Mouse (Mus musculus) hindbrain, embryonic 15.5 days (tissue): ENCODE measurements around the gene Iffo2. TPM values are rescaled to one million over a fixed set of nuclear protein-coding genes. Genes with fewer than 3 reads are reported as not detected.
"Not testable (repeated sequence)": the region's sequence is repeated elsewhere in the genome, so short reads cannot be mapped to it uniquely, and the experiment has no call there.

Experiments
- ATAC-seq: fragments of 200-750 bp; cut with Nextera tagmentation; 2 replicates; pipeline ENCODE4 v1.8.0; 2017; ENCODE audit warnings: low read depth, moderate number of reproducible peaks, moderate TSS enrichment; ENCODE audit not compliant: low FRiP score
- H3K27ac ChIP-seq: fragments of 300-500 bp; sonication (generic); replicated peaks from 2 replicates; pipeline ENCODE4 v1.5.1; 2015; ENCODE audit warnings: mild to moderate bottlenecking, inconsistent platforms
- H3K27me3 ChIP-seq: fragments of 300-500 bp; sonication (generic); 2 replicates; pipeline ENCODE4 v1.6.1; 2015; ENCODE audit warnings: control low read depth, inconsistent platforms
- H3K36me3 ChIP-seq: fragments of 300-500 bp; sonication (generic); 2 replicates; pipeline ENCODE4 v1.6.1; 2015; ENCODE audit warnings: control low read depth, inconsistent platforms
- H3K4me1 ChIP-seq: fragments of 300-500 bp; sonication (generic); replicated peaks from 2 replicates; pipeline ENCODE4 v1.6.1; 2015; ENCODE audit warnings: control low read depth, inconsistent platforms
- H3K4me2 ChIP-seq: fragments of 300-500 bp; sonication (generic); 2 replicates; pipeline ENCODE4 v1.6.1; 2015; ENCODE audit warnings: moderate library complexity, mild to moderate bottlenecking, inconsistent platforms
- H3K4me3 ChIP-seq: fragments of 300-500 bp; sonication (generic); 2 replicates; pipeline ENCODE4 v1.5.1; 2015; ENCODE audit warnings: mild to moderate bottlenecking, inconsistent platforms
- H3K9ac ChIP-seq: fragments of 300-500 bp; sonication (generic); 2 replicates; pipeline ENCODE4 v1.6.1; 2015; ENCODE audit warnings: inconsistent platforms
- H3K9me3 ChIP-seq: fragments of 300-500 bp; sonication (generic); 2 replicates; pipeline ENCODE4 v1.6.1; 2016; ENCODE audit warnings: control low read depth, inconsistent platforms
- WGBS: fragments of 180-500 bp; shearing (Covaris S2); methylation state at CpG from one replicate; pipeline ENCODE4 v1.1.7; 2015; 5-methylcytosine and 5-hydroxymethylcytosine counted together
- polyA plus RNA-seq: library from polyadenylated mRNA; unstranded; fragments of >200 nt; fragmentation: Nextera tagmentation; extraction: Ambion mirVana; gene quantifications from 2 replicates; pipeline ENCODE4 v1.2.1, GENCODE M21; 2015

Iffo2 gene
- polyA plus RNA-seq = 4.3 and 5.1 TPM in 2 replicates

GRCm38 (mm10) chr4:139530248-139530647 lies at the start of gene Iffo2:
Gene Iffo2 (plus strand): TSS chr4:139530548.
- WGBS = 91% methylated on average over 5 of the region's 5 CpGs
- H3K4me2 ChIP-seq, ATAC-seq: not testable (repeated sequence)

GRCm38 (mm10) chr4:139481400-139481799 lies 48.9 kb upstream of the Iffo2 start:
- Histone ChIP-seq H3K9me3 (no peaks in the 10 kb centered on the region), H3K27me3 (no peaks in the 10 kb centered on the region), H3K9ac (no peak overlapping the region), H3K27ac (no peak overlapping the region), H3K4me3 (no peak overlapping the region), H3K4me2 (no peak overlapping the region), H3K36me3 (peaks cover 90% of the 10 kb centered on the region), H3K4me1 (0 out of 2 replicates have a peak, but pooled peaks cover 5% of the 10 kb centered on the region)
- WGBS = 90% methylated on average over 1 of the region's 1 CpGs
- no peak for ATAC-seq

More at GRCm38 (mm10) chr4:139530248-139530647, at the start of gene Iffo2:
- not testable (repeated sequence) for H3K9me3 ChIP-seq, H3K4me3 ChIP-seq, H3K27ac ChIP-seq, H3K9ac ChIP-seq, H3K36me3 ChIP-seq, H3K4me1 ChIP-seq, H3K27me3 ChIP-seq

GRCm38 (mm10) chr4:139483461-139484105 lies 46.8 kb upstream of the Iffo2 start:
- no peak overlapping the region for H3K4me2 ChIP-seq
- no peak overlapping the region for H3K9ac ChIP-seq
- ATAC-seq = no peak
- H3K4me3 ChIP-seq = no peak overlapping the region
- no peak overlapping the region for H3K27ac ChIP-seq
- peaks cover 81% of the 10 kb centered on the region for H3K36me3 ChIP-seq
- WGBS = 91% methylated on average over 8 of the region's 8 CpGs
- no peaks in the 10 kb centered on the region for H3K27me3 ChIP-seq
- no peaks in the 10 kb centered on the region for H3K4me1 ChIP-seq
- H3K9me3 ChIP-seq = no peaks in the 10 kb centered on the region

GRCm38 (mm10) chr4:139484496-139484895 lies 45.9 kb upstream of the Iffo2 start:
- Histone ChIP-seq H3K4me3 (no peak overlapping the region), H3K9me3 (no peaks in the 10 kb centered on the region), H3K9ac (no peak overlapping the region), H3K36me3 (peaks cover 81% of the 10 kb centered on the region), H3K27me3 (no peaks in the 10 kb centered on the region), H3K4me2 (no peak overlapping the region), H3K4me1 (no peaks in the 10 kb centered on the region), H3K27ac (no peak overlapping the region)
- no peak for ATAC-seq
- WGBS = 79% methylated on average over 7 of the region's 7 CpGs

- no peak overlapping the region for H3K4me2 ChIP-seq
- no peak overlapping the region for H3K27ac ChIP-seq
- ATAC-seq = no peak
- H3K9ac ChIP-seq = no peak overlapping the region
- no peaks in the 10 kb centered on the region for H3K9me3 ChIP-seq
- H3K27me3 ChIP-seq = no peaks in the 10 kb centered on the region
- no peak overlapping the region for H3K4me3 ChIP-seq
- peaks cover 72% of the 10 kb centered on the region for H3K36me3 ChIP-seq
- no peaks in the 10 kb centered on the region; the same call in 1 of the 2 replicates for H3K4me1 ChIP-seq
- WGBS = 49% methylated on average over 10 of the region's 10 CpGs
Observed at GRCm38 (mm10) chr4:139487085-139487484, 43.3 kb upstream of the Iffo2 start.

DNA sequence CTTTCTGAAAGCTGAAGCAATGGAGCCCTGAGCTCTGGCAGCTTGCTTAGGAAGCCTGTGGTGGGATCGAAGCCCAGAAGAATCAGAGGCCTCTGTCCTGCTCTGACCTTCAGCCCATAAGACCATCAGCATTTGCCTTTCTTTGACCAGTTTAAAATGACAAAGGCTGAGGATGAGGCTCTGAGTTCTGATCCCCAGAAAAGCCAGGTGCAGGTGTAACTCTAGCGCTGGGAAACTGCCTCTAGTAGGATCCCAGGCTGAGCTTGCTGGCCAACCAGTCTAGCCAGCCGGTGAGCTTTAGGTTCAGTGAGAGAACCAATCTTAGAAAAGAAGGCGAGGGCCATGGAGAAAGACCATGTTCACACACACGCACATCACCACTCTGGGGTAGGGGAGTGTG lies 42.0 kb upstream of the Iffo2 start:
- no peak overlapping the region for H3K4me3 ChIP-seq
- no peak overlapping the region for H3K27ac ChIP-seq
- no peaks in the 10 kb centered on the region; the same call in 1 of the 2 replicates for H3K4me1 ChIP-seq
- H3K36me3 ChIP-seq = peaks cover 61% of the 10 kb centered on the region
- H3K9ac ChIP-seq = no peak overlapping the region
- no peak for ATAC-seq
- no peak overlapping the region for H3K4me2 ChIP-seq
- WGBS = 91% methylated on average over 5 of the region's 5 CpGs
- H3K27me3 ChIP-seq = no peaks in the 10 kb centered on the region
- no peaks in the 10 kb centered on the region for H3K9me3 ChIP-seq

DNA sequence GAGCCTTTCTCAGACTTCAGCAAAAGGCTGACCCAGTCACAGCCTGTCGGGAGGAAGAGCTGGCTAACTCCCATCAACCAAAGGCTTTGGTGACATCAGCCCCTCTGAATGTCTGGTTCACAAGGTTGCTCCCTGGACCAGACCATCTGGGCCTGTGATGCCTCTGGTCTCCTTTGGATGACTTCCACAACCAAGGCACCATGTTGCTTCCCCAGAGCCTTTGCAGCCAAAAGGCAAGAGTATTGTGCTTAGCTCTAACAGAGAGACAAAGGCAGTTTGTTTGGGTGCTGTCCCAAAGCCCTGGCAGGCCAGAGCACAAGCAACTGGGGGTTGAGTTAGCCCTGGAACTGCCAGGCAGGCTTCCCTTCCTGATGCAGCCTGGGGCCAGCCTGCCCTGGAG lies 40.4 kb upstream of the Iffo2 start:
- ATAC-seq = 0 out of 2 replicates have a peak, but pooled peaks have one; percentile 21
- no peak overlapping the region for H3K4me2 ChIP-seq
- H3K27me3 ChIP-seq = no peaks in the 10 kb centered on the region
- no peak overlapping the region for H3K4me3 ChIP-seq
- 0 out of 2 replicates have a peak overlapping the region, but pooled peaks have one; percentile 17 for H3K27ac ChIP-seq
- H3K9me3 ChIP-seq = no peaks in the 10 kb centered on the region
- H3K9ac ChIP-seq = no peak overlapping the region
- no peaks in the 10 kb centered on the region; the same call in 1 of the 2 replicates for H3K4me1 ChIP-seq
- peaks cover 44% of the 10 kb centered on the region for H3K36me3 ChIP-seq
- WGBS = 75% methylated on average over 1 of the region's 1 CpGs

GRCm38 (mm10) chr4:139490413-139491055 lies 39.8 kb upstream of the Iffo2 start:
- no peaks in the 10 kb centered on the region for H3K9me3 ChIP-seq
- no peak overlapping the region for H3K9ac ChIP-seq
- WGBS = 76% methylated on average over 11 of the region's 11 CpGs
- no peaks in the 10 kb centered on the region; the same call in 1 of the 2 replicates for H3K4me1 ChIP-seq
- H3K4me3 ChIP-seq = no peak overlapping the region
- peaks cover 39% of the 10 kb centered on the region for H3K36me3 ChIP-seq
- no peak overlapping the region for H3K4me2 ChIP-seq
- no peaks in the 10 kb centered on the region for H3K27me3 ChIP-seq
- no peak for ATAC-seq
- 0 out of 2 replicates have a peak overlapping the region, but pooled peaks have one; percentile 17 for H3K27ac ChIP-seq

DNA sequence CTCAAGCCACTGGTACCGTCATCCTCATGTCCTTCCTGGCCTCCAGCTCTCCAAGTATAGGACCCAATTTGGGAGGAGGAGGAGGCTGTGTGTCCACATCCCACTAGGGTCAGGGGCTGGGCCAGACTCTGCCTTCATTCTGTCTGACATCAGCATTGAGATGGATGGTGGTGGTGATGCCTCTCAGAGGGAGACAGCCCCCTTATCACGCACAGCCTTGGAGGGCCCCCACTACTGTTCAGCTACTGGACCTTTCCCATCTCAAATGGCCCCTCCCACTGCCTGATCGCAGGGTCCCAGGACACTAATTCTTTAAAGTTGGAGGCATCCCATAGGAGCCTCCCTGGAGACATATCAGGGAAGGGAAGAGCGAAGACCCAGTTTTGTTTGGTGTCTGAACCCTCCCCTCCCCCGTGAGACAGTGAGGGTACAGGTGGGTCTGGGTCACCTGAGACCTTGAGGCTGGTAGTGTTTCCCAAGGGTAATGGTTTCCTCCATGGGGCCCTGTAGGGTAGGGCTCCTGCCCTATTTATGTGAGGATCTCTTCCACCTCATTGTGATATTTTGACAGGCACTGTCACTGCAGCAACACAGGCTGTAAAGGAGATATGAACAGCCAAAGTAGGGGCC lies 38.7 kb upstream of the Iffo2 start:
- no peaks in the 10 kb centered on the region for H3K9me3 ChIP-seq
- 93% methylated on average over 5 of the region's 5 CpGs for WGBS

DNA sequence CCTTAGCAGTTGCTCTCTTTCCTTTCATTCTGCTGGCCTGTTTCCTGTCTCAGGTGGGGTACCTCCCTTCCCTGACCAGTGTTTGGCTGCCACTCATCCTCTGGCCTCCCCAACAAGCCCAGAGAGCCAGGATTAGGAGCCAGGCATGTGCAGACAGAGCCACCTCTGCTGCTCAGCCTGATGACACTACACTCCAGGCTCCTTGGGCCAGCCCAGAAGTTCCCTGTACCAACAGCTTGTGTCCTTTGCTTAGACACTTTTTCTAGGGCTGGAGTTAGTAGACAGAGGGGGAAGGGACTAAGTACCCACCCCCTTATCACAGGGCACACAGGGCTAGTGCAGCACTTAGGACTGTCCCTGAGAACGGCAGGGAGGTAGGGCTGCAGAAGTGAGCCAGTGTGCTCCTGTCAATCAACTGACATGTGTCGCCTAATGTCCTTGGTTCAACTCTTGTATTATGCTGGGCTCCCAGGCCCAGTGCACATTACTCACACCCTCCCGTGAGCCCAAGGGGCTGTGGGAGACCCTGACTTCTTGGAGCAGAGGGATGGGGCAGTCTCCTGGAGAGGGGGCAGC lies 38.0 kb upstream of the Iffo2 start:
- ATAC-seq = no peak
- 47% methylated on average over 3 of the region's 3 CpGs for WGBS

More for the DNA sequence above, 38.7 kb upstream of the Iffo2 start:
- no peaks in the 10 kb centered on the region for H3K27me3 ChIP-seq
- H3K36me3 ChIP-seq = peaks cover 35% of the 10 kb centered on the region
- no peak for ATAC-seq
- H3K4me1 ChIP-seq = no peaks in the 10 kb centered on the region; the same call in 1 of the 2 replicates
- H3K4me2 ChIP-seq = no peak overlapping the region
- no peak overlapping the region for H3K27ac ChIP-seq
- H3K9ac ChIP-seq = no peak overlapping the region
- H3K4me3 ChIP-seq = no peak overlapping the region

GRCm38 (mm10) chr4:139493227-139494025 lies 36.9 kb upstream of the Iffo2 start:
- no peak overlapping the region for H3K4me3 ChIP-seq
- no peak overlapping the region for H3K4me2 ChIP-seq
- peaks cover 27% of the 10 kb centered on the region for H3K36me3 ChIP-seq
- no peak overlapping the region for H3K9ac ChIP-seq
- 81% methylated on average over 9 of the region's 9 CpGs for WGBS
- ATAC-seq = no peak
- H3K4me1 ChIP-seq = no peaks in the 10 kb centered on the region; the same call in 1 of the 2 replicates
- H3K27me3 ChIP-seq = no peaks in the 10 kb centered on the region
- H3K9me3 ChIP-seq = no peaks in the 10 kb centered on the region
- no peak overlapping the region for H3K27ac ChIP-seq

More for the DNA sequence above, 38.0 kb upstream of the Iffo2 start:
- no peak overlapping the region for H3K4me3 ChIP-seq
- H3K27me3 ChIP-seq = no peaks in the 10 kb centered on the region
- H3K4me1 ChIP-seq = no peaks in the 10 kb centered on the region; the same call in 1 of the 2 replicates
- peaks cover 35% of the 10 kb centered on the region for H3K36me3 ChIP-seq
- H3K9me3 ChIP-seq = no peaks in the 10 kb centered on the region
- no peak overlapping the region for H3K9ac ChIP-seq
- no peak overlapping the region for H3K27ac ChIP-seq
- H3K4me2 ChIP-seq = no peak overlapping the region
